Mouse (Mus musculus): Measurements from ENCODE around the gene Gm17509.
"Not testable (repeated sequence)": the region's sequence is repeated elsewhere in the genome, so short reads cannot be mapped to it uniquely, and the experiment has no call there.

Gene Gm17509

GRCm38 (mm10) chr13:117208236-117208635 is 12.6 kb downstream of the Gm17509 start, which contains the start of gene Emb:
Gene Emb (plus strand): TSS chr13:117208536.
- no peak for DNase-seq (ENCODE audit: low spot score in 2 of 2)

- DNase-seq (ENCODE audit: low spot score in 2 of 2): no peak
These were observed 14.8 kb downstream of the Gm17509 start for GRCm38 (mm10) chr13:117206066-117206465.

- DNase-seq (ENCODE audit: low spot score in 2 of 2): no peak
These were observed 16.2 kb downstream of the Gm17509 start for GRCm38 (mm10) chr13:117204685-117205084.

GRCm38 (mm10) chr13:117202755-117203471 is 18.0 kb downstream of the Gm17509 start:
- no peak for DNase-seq (ENCODE audit: low spot score in 2 of 2)

DNA sequence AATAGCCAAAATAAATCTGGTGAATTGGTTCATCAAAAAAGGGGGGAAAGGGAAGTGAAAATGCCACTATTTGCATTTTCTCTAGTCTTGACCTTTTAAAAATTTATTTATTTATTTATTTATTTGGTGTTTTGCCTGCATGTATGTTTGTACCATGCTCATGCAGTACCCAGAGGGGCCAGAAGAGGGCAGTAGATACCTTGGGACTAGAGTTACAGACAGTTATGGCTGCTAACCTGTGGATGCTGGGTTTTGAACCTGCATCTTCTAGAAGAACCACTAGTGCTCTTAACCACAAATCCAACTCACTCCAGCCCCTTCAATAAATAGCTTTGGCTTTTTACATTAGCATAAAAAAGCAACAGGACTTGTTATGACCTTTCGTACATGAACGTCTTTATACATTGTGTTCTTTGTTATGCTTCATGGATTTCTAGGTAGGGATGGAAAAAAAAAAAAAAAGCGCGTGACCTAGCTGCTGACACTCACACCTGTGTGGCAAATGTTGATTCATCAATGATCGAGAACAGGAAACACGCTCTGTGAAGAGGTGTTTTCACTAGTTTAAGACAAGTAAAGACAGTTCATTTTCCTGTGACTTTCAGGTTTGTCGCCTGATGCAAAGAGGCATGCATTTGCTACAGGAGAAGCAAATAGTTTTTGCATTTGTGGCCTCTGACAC is 22.3 kb downstream of the Gm17509 start:
- peak; percentile 56 to 66 for DNase-seq (ENCODE audit: low spot score in 2 of 2)

- no peak for DNase-seq (ENCODE audit: low spot score in 2 of 2)
These were observed 23.2 kb downstream of the Gm17509 start for GRCm38 (mm10) chr13:117197666-117198065.

- DNase-seq (ENCODE audit: low spot score in 2 of 2): no peak
These were observed 25.0 kb downstream of the Gm17509 start for GRCm38 (mm10) chr13:117195569-117196495.

GRCm38 (mm10) chr13:117193422-117193983 is 27.4 kb downstream of the Gm17509 start:
- DNase-seq (ENCODE audit: low spot score in 2 of 2): no peak

GRCm38 (mm10) chr13:117192161-117192560 is 28.7 kb downstream of the Gm17509 start:
- DNase-seq (ENCODE audit: low spot score in 2 of 2): no peak

DNA sequence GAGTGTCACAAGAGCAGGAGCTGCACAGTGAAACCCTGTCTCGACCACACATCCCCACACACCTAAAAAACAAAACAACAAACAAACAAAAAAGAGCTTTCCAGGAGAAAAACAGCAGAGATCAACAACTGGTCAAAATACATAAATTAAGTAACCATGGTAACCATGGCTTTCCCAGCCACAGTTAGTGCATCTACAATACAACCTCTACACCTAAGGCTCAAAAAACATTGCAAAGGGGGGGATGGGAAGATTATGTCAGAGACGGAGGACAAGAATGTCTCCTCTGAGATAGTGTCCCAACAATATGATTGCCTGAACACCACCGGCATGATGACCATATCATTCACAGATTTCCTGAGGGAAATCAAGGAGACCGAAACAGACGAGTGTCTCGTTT is 35.5 kb downstream of the Gm17509 start:
- DNase-seq (ENCODE audit: low spot score in 2 of 2): no peak

- DNase-seq (ENCODE audit: low spot score in 2 of 2): no peak
These were observed 37.6 kb downstream of the Gm17509 start for GRCm38 (mm10) chr13:117183288-117183687.

GRCm38 (mm10) chr13:117180912-117181311 is 40.0 kb downstream of the Gm17509 start:
- DNase-seq (ENCODE audit: low spot score in 2 of 2): not testable (repeated sequence)
